Mouse (Mus musculus) liver, postnatal 0 days (tissue): ENCODE measurements around the gene Slc22a14.

Experiments
- CTCF ChIP-seq: sonication (generic); IDR thresholded peaks from 2 replicates; pipeline ENCODE4 v1.5.1; 2016; ENCODE audit warnings: antibody characterized with exemption, low read depth
- EP300 ChIP-seq: IDR thresholded peaks from 2 replicates; pipeline ENCODE4 v1.6.1; 2016; ENCODE audit warnings: antibody characterized with exemption, low read depth, mild to moderate bottlenecking

- TF ChIP-seq CTCF (no peak), EP300 (no peak)
These were observed 124.0 kb downstream of the Slc22a14 start for GRCm38 (mm10) chr9:119241169-119241865.
